In genomic region chr13:111373801-111374200, GRCm38 (mm10) we compare ENCODE assay signal across 24 mouse cellular contexts.
DNase-seq lines count a peak whose midpoint lies in the region; ATAC-seq lines count a peak whose summit lies in the region.
"Had no signal": no experiment of that assay in that cellular context is flagged by ENCODE, and none has a peak within 500 bp of the region (broad histone marks: within the 10 kb centered on the region; RNA-seq: fewer than 3 reads in every experiment).

No protein-coding gene starts in this region.

- no peak for DNase-seq in heart, postnatal 14 days
- DNase-seq in midbrain, embryonic 11.5 days (ENCODE audit: low spot score, missing footprints): peak; percentile 76
- peak; percentile 10 for DNase-seq in fat pad, adult 2 months (ENCODE audit: extremely low read depth, low read depth, low spot score)
- DNase-seq in right cerebral cortex, postnatal 4 days: no peak
- no peak for DNase-seq in frontal cortex, adult 2 months (ENCODE audit: extremely low spot score in 1 of 2, low spot score in 1 of 2)
- DNase-seq in right cerebral cortex, adult 2 months (ENCODE audit: low spot score in 2 of 2): no peak
- DNase-seq: adrenal gland, adult 2 months; cerebellum, adult 11 months; cerebellum, adult 9-11 months; gastrocnemius, postnatal 10 days; kidney, adult 11 months; layer of hippocampus, adult 9-11 months; left cerebral cortex, postnatal 4 days; right cerebral cortex, adult 18-20 months had no signal

- ATAC-seq in heart, embryonic 12.5 days (ENCODE audit: insufficient number of reproducible peaks, low FRiP score): no peak
- no peak for ATAC-seq in midbrain, embryonic 11.5 days (ENCODE audit: low FRiP score)
- no peak for ATAC-seq in midbrain, embryonic 13.5 days
- ATAC-seq: forebrain, embryonic 15.5 days had no signal

- 56% methylated on average over 1 of the region's 1 CpGs for WGBS in heart, embryonic 12.5 days
- 22% methylated on average over 1 of the region's 1 CpGs for WGBS in midbrain, embryonic 11.5 days
- 29% methylated on average over 1 of the region's 1 CpGs for WGBS in midbrain, embryonic 13.5 days

- H3K9me3 ChIP-seq in heart, embryonic 12.5 days (replicated peaks): 0 out of 2 replicates have a peak, but pooled peaks cover 3% of the 10 kb centered on the region
- no peaks in the 10 kb centered on the region for H3K9me3 ChIP-seq in midbrain, embryonic 11.5 days (ENCODE audit: control insufficient read depth, low read length)
- H3K9me3 ChIP-seq in midbrain, embryonic 13.5 days: no peaks in the 10 kb centered on the region
- H3K9me3 ChIP-seq: forebrain, embryonic 15.5 days; heart, embryonic 15.5 days; hindbrain, embryonic 13.5 days; limb, embryonic 15.5 days; liver, embryonic 15.5 days; lung, embryonic 15.5 days had no signal

- H3K9ac ChIP-seq in heart, embryonic 12.5 days: no peak overlapping the region
- no peak overlapping the region for H3K9ac ChIP-seq in midbrain, embryonic 11.5 days (ENCODE audit: low read length)
- no peak overlapping the region for H3K9ac ChIP-seq in midbrain, embryonic 13.5 days (replicated peaks)
- H3K9ac ChIP-seq: forebrain, embryonic 15.5 days; heart, embryonic 15.5 days; hindbrain, embryonic 13.5 days; limb, embryonic 15.5 days; liver, embryonic 15.5 days; lung, embryonic 15.5 days had no signal

- H3K36me3 ChIP-seq in heart, embryonic 12.5 days: no peaks in the 10 kb centered on the region
- no peaks in the 10 kb centered on the region for H3K36me3 ChIP-seq in midbrain, embryonic 11.5 days (ENCODE audit: control insufficient read depth, insufficient read depth, low read length)
- no peaks in the 10 kb centered on the region for H3K36me3 ChIP-seq in midbrain, embryonic 13.5 days
- H3K36me3 ChIP-seq: forebrain, embryonic 15.5 days; heart, embryonic 15.5 days; hindbrain, embryonic 13.5 days; limb, embryonic 15.5 days; liver, embryonic 15.5 days; lung, embryonic 15.5 days had no signal

- H3K27me3 ChIP-seq in heart, embryonic 12.5 days (replicated peaks): no peaks in the 10 kb centered on the region
- no peaks in the 10 kb centered on the region for H3K27me3 ChIP-seq in midbrain, embryonic 11.5 days (ENCODE audit: control insufficient read depth, insufficient read depth, low read length)
- no peaks in the 10 kb centered on the region for H3K27me3 ChIP-seq in midbrain, embryonic 13.5 days
- H3K27me3 ChIP-seq: forebrain, embryonic 15.5 days; heart, embryonic 15.5 days; hindbrain, embryonic 13.5 days; limb, embryonic 15.5 days; liver, embryonic 15.5 days; lung, embryonic 15.5 days had no signal

- no peaks in the 10 kb centered on the region for H3K4me1 ChIP-seq in heart, embryonic 12.5 days (replicated peaks)
- H3K4me1 ChIP-seq in midbrain, embryonic 11.5 days (ENCODE audit: control insufficient read depth, insufficient read depth, low read length): no peaks in the 10 kb centered on the region
- H3K4me1 ChIP-seq in midbrain, embryonic 13.5 days (replicated peaks): no peaks in the 10 kb centered on the region
- H3K4me1 ChIP-seq: forebrain, embryonic 15.5 days; hindbrain, embryonic 13.5 days; limb, embryonic 15.5 days; liver, embryonic 15.5 days; lung, embryonic 15.5 days had no signal

- intact Hi-C loops in heart, postnatal 14 days (cut with DNase I): no loop called here

- H3K4me3 ChIP-seq in heart, embryonic 12.5 days: no peak overlapping the region
- no peak overlapping the region for H3K4me3 ChIP-seq in midbrain, embryonic 11.5 days (ENCODE audit: low read depth, low read length)
- H3K4me3 ChIP-seq in midbrain, embryonic 13.5 days (replicated peaks): no peak overlapping the region
- H3K4me3 ChIP-seq: forebrain, embryonic 15.5 days; heart, embryonic 15.5 days; hindbrain, embryonic 13.5 days; left cerebral cortex, adult 2 months; limb, embryonic 15.5 days; liver, embryonic 15.5 days; lung, embryonic 15.5 days had no signal

- no peak overlapping the region for H3K4me2 ChIP-seq in heart, embryonic 12.5 days
- no peak overlapping the region for H3K4me2 ChIP-seq in midbrain, embryonic 11.5 days
- no peak overlapping the region for H3K4me2 ChIP-seq in midbrain, embryonic 13.5 days (replicated peaks)
- H3K4me2 ChIP-seq: forebrain, embryonic 15.5 days; heart, embryonic 15.5 days; hindbrain, embryonic 13.5 days; limb, embryonic 15.5 days; liver, embryonic 15.5 days; lung, embryonic 15.5 days had no signal

- 0 out of 2 replicates have a peak overlapping the region, but pooled peaks have one; percentile 14 for H3K27ac ChIP-seq in heart, embryonic 12.5 days (ENCODE audit: poor library complexity, severe bottlenecking)
- no peak overlapping the region for H3K27ac ChIP-seq in midbrain, embryonic 11.5 days (ENCODE audit: low read depth, low read length)
- H3K27ac ChIP-seq in midbrain, embryonic 13.5 days: no peak overlapping the region
- H3K27ac ChIP-seq: forebrain, embryonic 15.5 days; hindbrain, embryonic 13.5 days; left cerebral cortex, adult 2 months; limb, embryonic 15.5 days; liver, embryonic 15.5 days; lung, embryonic 15.5 days; macrophage had no signal

Comparison
In these comparisons a context has a peak if more than half of its experiments do, and no peak if none do; other contexts are left out.
1. DNase-seq: peak in midbrain, embryonic 11.5 days (single experiment) and fat pad, adult 2 months (single experiment); none in heart, postnatal 14 days (0 of 2), right cerebral cortex, postnatal 4 days (single experiment), frontal cortex, adult 2 months (0 of 2) and right cerebral cortex, adult 2 months (0 of 2).